Mouse (Mus musculus): Measurements from ENCODE around the gene Gm15293. TPM values are rescaled to one million over a fixed set of nuclear protein-coding genes. Genes with fewer than 3 reads are reported as not detected.

Gene Gm15293
- not detected for total RNA-seq (2023)

GRCm38 (mm10) chr8:21201261-21201660, at the start of gene Gm15293:
Gm15293 (plus strand) TSS chr8:21201561.

DNA sequence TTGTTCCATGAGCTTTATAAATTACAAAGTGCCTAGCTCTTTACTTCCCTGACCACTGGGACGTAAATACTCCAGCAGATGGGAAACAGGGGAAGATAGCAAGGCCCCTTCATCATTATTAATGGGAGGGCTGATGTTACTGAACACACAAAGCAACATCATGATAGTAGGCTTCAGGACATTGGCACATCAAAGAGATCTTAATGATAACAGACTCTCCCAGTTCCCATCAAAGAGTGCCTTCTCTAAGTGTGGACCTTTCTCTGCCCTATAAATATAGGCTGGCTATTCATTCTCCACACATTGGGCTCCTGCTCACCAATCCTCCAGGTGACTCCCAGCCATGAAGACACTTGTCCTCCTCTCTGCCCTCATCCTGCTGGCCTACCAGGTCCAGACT, 39.4 kb upstream of the Gm15293 start, which contains the start of gene Defa22:
Gene Defa22, plus strand, starts transcription at position 301 of the 400 bp plus-strand sequence.

DNA sequence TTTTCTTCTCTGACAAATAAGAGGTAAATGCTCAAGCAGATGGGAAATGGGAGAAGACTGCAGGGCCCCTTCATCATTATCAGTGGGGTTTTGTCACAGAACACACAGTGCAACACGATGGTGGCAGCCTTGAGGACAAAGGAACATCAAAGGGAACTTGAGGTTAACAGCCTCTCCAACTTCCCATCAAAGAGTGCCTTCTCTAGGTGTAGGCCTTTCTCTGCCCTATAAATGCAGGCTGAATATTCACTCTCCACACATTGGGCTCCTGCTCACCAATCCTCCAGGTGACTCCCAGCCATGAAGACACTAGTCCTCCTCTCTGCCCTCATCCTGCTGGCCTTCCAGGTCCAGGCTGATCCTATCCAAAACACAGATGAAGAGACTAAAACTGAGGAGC, 10.0 kb upstream of the Gm15293 start, which contains the start of gene Defa31:
Gene Defa31, plus strand, starts transcription at position 301 of the 400 bp plus-strand sequence.

Other genes with a start within 250 kb of the Gm15293 start
- not detected for gene Defa21, start 176.0 kb upstream of the Gm15293 start, total RNA-seq (2023)
- gene Defa23, start 146.5 kb upstream of the Gm15293 start, total RNA-seq (2023): not detected
- gene Defa35, start 136.5 kb upstream of the Gm15293 start, total RNA-seq (2023): not detected
- not detected for gene Defa25, start 117.1 kb upstream of the Gm15293 start, total RNA-seq (2023)
- gene Gm14851, start 105.5 kb upstream of the Gm15293 start, total RNA-seq (2023): not detected
- not detected for gene Defa30, start 66.9 kb upstream of the Gm15293 start, total RNA-seq (2023)
- gene Defa22, start 39.3 kb upstream of the Gm15293 start, total RNA-seq (2023): not detected
- gene Defa31, start 9.9 kb upstream of the Gm15293 start, total RNA-seq (2023): not detected
- not detected for gene Gm15292, start 48.2 kb downstream of the Gm15293 start, total RNA-seq (2023)
- not detected for gene Defa27, start 114.0 kb downstream of the Gm15293 start, total RNA-seq (2023)
- gene Defa29, start 125.5 kb downstream of the Gm15293 start, total RNA-seq (2023): not detected
- not detected for gene Defa2, start 177.0 kb downstream of the Gm15293 start, total RNA-seq (2023)
- not detected for gene Defa33, start 190.2 kb downstream of the Gm15293 start, total RNA-seq (2023)
- gene Defa36, start 225.8 kb downstream of the Gm15293 start, total RNA-seq (2023): not detected

Measured in neutrophil, adult 83 days (primary cell).